Mouse (Mus musculus) left cerebral cortex, adult 6 months (tissue): ENCODE results near the gene Hspb3. TPM values are rescaled to one million over a fixed set of nuclear protein-coding genes. Genes with fewer than 3 reads are reported as not detected.

Source experiments
- long read RNA-seq, 2 experiments: library from polyadenylated mRNA; unstranded; transcript quantifications; one replicate each; pipeline ENCODE4 v2.0.0; 2019 to 2020
- polyA plus RNA-seq: library from polyadenylated mRNA; unstranded; fragments of <200 nt; fragmentation: Nextera tagmentation; gene quantifications from 2 replicates; pipeline ENCODE4 v1.2.3, GENCODE M21; 2021

The Hspb3 gene
- polyA plus RNA-seq: 5.5 and 8.9 TPM in 2 replicates
- long read RNA-seq, experiment 1: 0 reads
- long read RNA-seq, experiment 2, transcript Hspb3-201 (1 exons, 781 nt): major isoform, 7 of 7 reads
- long read RNA-seq, experiment 2, partial matches to known transcripts: 0 of 7 reads
- long read RNA-seq, experiment 2, other reads (novel, unspliced or antisense): 0 of 7 reads

GRCm38 (mm10) chr13:113663151-113663779 lies at the start of gene Hspb3:
Gene Hspb3, minus strand, starts transcription at chr13:113663676.

GRCm38 (mm10) chr13:113617891-113618823 lies 45.3 kb downstream of the Hspb3 start, which contains the start of gene Snx18:
Gene Snx18, minus strand, starts transcription at chr13:113618564.

Other genes with a start within 250 kb of the Hspb3 start
- gene Snx18, start 45.1 kb downstream of the Hspb3 start, polyA plus RNA-seq: 3.4 and 10.5 TPM in 2 replicates
- 14.2 and 19.8 TPM in 2 replicates for gene Arl15, start 130.8 kb upstream of the Hspb3 start, polyA plus RNA-seq